Mouse (Mus musculus): ENCODE results near the gene Pcsk2.

Pcsk2 gene

GRCm38 (mm10) chr2:143732501-143732900 lies 186.5 kb downstream of the Pcsk2 start:
- DNase-seq (ENCODE audit: low read depth): no peak

- DNase-seq (ENCODE audit: low read depth): no peak
Measured at GRCm38 (mm10) chr2:143735442-143735841, 189.5 kb downstream of the Pcsk2 start.

- DNase-seq (ENCODE audit: low read depth): no peak
Measured at GRCm38 (mm10) chr2:143739475-143740226, 193.7 kb downstream of the Pcsk2 start.

- DNase-seq (ENCODE audit: low read depth): no peak
Measured at GRCm38 (mm10) chr2:143742436-143742835, 196.5 kb downstream of the Pcsk2 start.

- DNase-seq (ENCODE audit: low read depth): no peak
Measured at GRCm38 (mm10) chr2:143743081-143743480, 197.1 kb downstream of the Pcsk2 start.

GRCm38 (mm10) chr2:143752051-143752788 lies 206.3 kb downstream of the Pcsk2 start:
- DNase-seq (ENCODE audit: low read depth): no peak

- DNase-seq (ENCODE audit: low read depth): peak; percentile 39
Measured at GRCm38 (mm10) chr2:143776448-143776847, 230.5 kb downstream of the Pcsk2 start.

- DNase-seq (ENCODE audit: low read depth): no peak
Measured at GRCm38 (mm10) chr2:143780310-143780709, 234.4 kb downstream of the Pcsk2 start.

- DNase-seq (ENCODE audit: low read depth): no peak
Measured at GRCm38 (mm10) chr2:143789911-143790310, 244.0 kb downstream of the Pcsk2 start.

- no peak for DNase-seq (ENCODE audit: low read depth)
Measured at GRCm38 (mm10) chr2:143795858-143796257, 249.9 kb downstream of the Pcsk2 start.

- no peak for DNase-seq (ENCODE audit: low read depth)
Measured at GRCm38 (mm10) chr2:143796335-143797013, 250.5 kb downstream of the Pcsk2 start.

- no peak for DNase-seq (ENCODE audit: low read depth)
Measured at GRCm38 (mm10) chr2:143801097-143801496, 255.1 kb downstream of the Pcsk2 start.

GRCm38 (mm10) chr2:143806140-143806923 lies 260.4 kb downstream of the Pcsk2 start:
- DNase-seq (ENCODE audit: low read depth): no peak

- no peak for DNase-seq (ENCODE audit: low read depth)
Measured at GRCm38 (mm10) chr2:143806924-143807664, 261.1 kb downstream of the Pcsk2 start.

- DNase-seq (ENCODE audit: low read depth): no peak
Measured at GRCm38 (mm10) chr2:143808789-143809188, 262.8 kb downstream of the Pcsk2 start.

- DNase-seq (ENCODE audit: low read depth): no peak
Measured at GRCm38 (mm10) chr2:143812262-143812661, 266.3 kb downstream of the Pcsk2 start.

GRCm38 (mm10) chr2:143813461-143813860 lies 267.5 kb downstream of the Pcsk2 start:
- DNase-seq (ENCODE audit: low read depth): no peak

GRCm38 (mm10) chr2:143831645-143832044 lies 285.7 kb downstream of the Pcsk2 start:
- no peak for DNase-seq (ENCODE audit: low read depth)

GRCm38 (mm10) chr2:143832721-143833120 lies 286.8 kb downstream of the Pcsk2 start:
- DNase-seq (ENCODE audit: low read depth): no peak

- peak; percentile 44 for DNase-seq (ENCODE audit: low read depth)
Measured at GRCm38 (mm10) chr2:143834082-143834481, 288.1 kb downstream of the Pcsk2 start.

GRCm38 (mm10) chr2:143835820-143836219 lies 289.9 kb downstream of the Pcsk2 start:
- peak; percentile 24 for DNase-seq (ENCODE audit: low read depth)
